Comparison of ENCODE assay signal across 8 mouse cellular contexts in the genomic region with DNA sequence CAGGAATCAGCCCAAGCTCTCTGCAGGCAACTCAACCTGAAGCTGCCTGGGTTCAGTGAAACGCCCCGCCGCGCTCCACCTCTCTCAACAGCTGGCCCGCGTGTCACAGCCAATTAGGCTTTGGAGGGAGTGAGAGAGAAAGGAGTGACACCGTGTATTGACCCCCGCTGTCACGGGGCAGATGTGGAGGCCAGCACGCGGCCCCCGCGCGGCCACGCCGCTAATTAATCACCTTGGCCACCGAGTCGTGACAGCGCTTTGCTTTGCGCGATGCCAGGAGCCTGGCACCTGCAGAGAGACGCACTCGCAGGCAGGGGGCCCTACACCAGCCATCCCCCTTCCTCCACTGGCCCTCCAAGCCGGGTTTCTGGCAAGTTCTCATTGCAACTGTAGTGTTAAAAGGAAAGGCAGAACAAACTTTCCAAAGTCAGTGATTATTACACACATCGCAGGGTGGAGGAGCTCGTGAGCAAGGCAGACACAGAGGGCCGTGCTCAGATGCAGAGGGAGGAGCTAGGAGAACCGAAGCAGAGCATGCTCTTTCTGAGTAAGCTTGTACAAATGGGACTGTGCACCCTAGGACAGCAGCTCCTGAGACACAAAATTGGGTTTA.
A peak's percentile ranks its signal among the peaks of the same experiment; 100 is the strongest.
DNase-seq lines count a peak whose midpoint lies in the region; ATAC-seq lines count a peak whose summit lies in the region.

No protein-coding gene starts in this region.

- peak overlapping the region; percentile 71 for H3K9ac ChIP-seq in heart, embryonic 13.5 days

- no peaks in the 10 kb centered on the region for H3K36me3 ChIP-seq in heart, embryonic 13.5 days
- no peaks in the 10 kb centered on the region for H3K36me3 ChIP-seq in midbrain, embryonic 10.5 days

- H3K9me3 ChIP-seq in heart, embryonic 13.5 days: peaks cover 6% of the 10 kb centered on the region; the same call in 1 of the 2 replicates
- H3K9me3 ChIP-seq in midbrain, embryonic 10.5 days (replicated peaks): no peaks in the 10 kb centered on the region

- no peak overlapping the region for H3K27ac ChIP-seq in heart, embryonic 13.5 days (replicated peaks)
- H3K27ac ChIP-seq in midbrain, embryonic 10.5 days (replicated peaks): peak overlapping the region; percentile 56

- H3K4me2 ChIP-seq in heart, embryonic 13.5 days: peak overlapping the region; percentile 91

- peaks cover 43% of the 10 kb centered on the region for H3K27me3 ChIP-seq in heart, embryonic 13.5 days (replicated peaks)
- peaks cover 41% of the 10 kb centered on the region for H3K27me3 ChIP-seq in midbrain, embryonic 10.5 days (ENCODE audit: low read depth, poor library complexity, severe bottlenecking)

- 2% methylated on average over 28 of the region's 28 CpGs for WGBS in heart, embryonic 13.5 days
- 1% methylated on average over 28 of the region's 28 CpGs for WGBS in midbrain, embryonic 10.5 days

- peak; percentile 51 to 64 for DNase-seq in cerebellum, postnatal 10 days
- no peak for DNase-seq in cerebellum, adult 9-11 months
- peak; percentile 40 for DNase-seq in kidney, postnatal 10 days
- DNase-seq in midbrain, embryonic 10.5 days (ENCODE audit: low spot score): peak; percentile 58
- DNase-seq in left cerebral cortex, adult 8-10 months (ENCODE audit: low spot score in 2 of 2): no peak
- DNase-seq in adipocyte (ENCODE audit: low spot score): no peak

- H3K4me1 ChIP-seq in heart, embryonic 13.5 days: peaks cover 7% of the 10 kb centered on the region
- H3K4me1 ChIP-seq in midbrain, embryonic 10.5 days: peaks cover 17% of the 10 kb centered on the region

- ATAC-seq in common myeloid progenitor, adult 5-6 weeks (replicated peaks; ENCODE audit: low read depth, poor library complexity, severe bottlenecking): peak; percentile 52; the same call in 1 of the 2 replicates
- no peak for ATAC-seq in heart, embryonic 13.5 days (ENCODE audit: extremely low read depth, insufficient number of reproducible peaks, low FRiP score, low TSS enrichment)

- peak overlapping the region; percentile 51 for H3K4me3 ChIP-seq in heart, embryonic 13.5 days
- peak overlapping the region; percentile 58 for H3K4me3 ChIP-seq in midbrain, embryonic 10.5 days

Comparison
In these comparisons a context has a peak if more than half of its experiments do, and no peak if none do; other contexts are left out.
1. DNase-seq: peak in cerebellum, postnatal 10 days (2 of 2), kidney, postnatal 10 days (single experiment) and midbrain, embryonic 10.5 days (single experiment); none in cerebellum, adult 9-11 months (single experiment), left cerebral cortex, adult 8-10 months (0 of 2) and adipocyte (single experiment).